Mouse (Mus musculus): ENCODE results near the gene Flad1. TPM values are rescaled to one million over a fixed set of nuclear protein-coding genes. Genes with fewer than 3 reads are reported as not detected.

Flad1 gene
- polyA plus RNA-seq, 1 experiment from 2014 or later = 27.1 TPM

- Histone ChIP-seq H3K9me3 (no peaks in the 10 kb centered on the region), H3K4me3 (no peak overlapping the region), H3K9ac (no peak overlapping the region), H3K36me3 (peaks cover 49% of the 10 kb centered on the region), H3K4me2 (replicated peaks) (no peak overlapping the region), H3K27me3 (no peaks in the 10 kb centered on the region), H3K27ac (no peak overlapping the region), H3K4me1 (peaks cover 8% of the 10 kb centered on the region)
- no peak for ATAC-seq (ENCODE audit: low FRiP score, low read depth)
- WGBS = 60% methylated on average over 16 of the region's 16 CpGs
These were observed 3.2 kb downstream of the Flad1 start for GRCm38 (mm10) chr3:89408448-89408847.

GRCm38 (mm10) chr3:89406887-89407286 is 4.8 kb downstream of the Flad1 start:
- 85% methylated on average over 6 of the region's 6 CpGs for WGBS
- ATAC-seq (ENCODE audit: low FRiP score, low read depth) = no peak
- peaks cover 59% of the 10 kb centered on the region for H3K36me3 ChIP-seq

GRCm38 (mm10) chr3:89402693-89403092 is 9.0 kb downstream of the Flad1 start, which contains the start of gene Lenep:
Lenep (minus strand) TSS chr3:89402793.
- H3K4me3 ChIP-seq = no peak within 1 kb of the TSS

More at GRCm38 (mm10) chr3:89406887-89407286, 4.8 kb downstream of the Flad1 start:
- H3K9ac ChIP-seq = no peak overlapping the region
- no peak overlapping the region for H3K4me2 ChIP-seq (replicated peaks)
- H3K27me3 ChIP-seq = no peaks in the 10 kb centered on the region
- no peak overlapping the region for H3K4me3 ChIP-seq
- H3K27ac ChIP-seq = no peak overlapping the region
- H3K9me3 ChIP-seq = no peaks in the 10 kb centered on the region
- peaks cover 8% of the 10 kb centered on the region for H3K4me1 ChIP-seq

GRCm38 (mm10) chr3:89401329-89401728 is 10.3 kb downstream of the Flad1 start:
- Histone ChIP-seq H3K9ac (no peak overlapping the region), H3K9me3 (no peaks in the 10 kb centered on the region), H3K4me1 (peaks cover 7% of the 10 kb centered on the region), H3K27me3 (no peaks in the 10 kb centered on the region), H3K4me3 (no peak overlapping the region), H3K36me3 (peaks cover 41% of the 10 kb centered on the region), H3K27ac (no peak overlapping the region), H3K4me2 (replicated peaks) (no peak overlapping the region)
- WGBS = 93% methylated on average over 7 of the region's 7 CpGs
- no peak for ATAC-seq (ENCODE audit: low FRiP score, low read depth)

More at GRCm38 (mm10) chr3:89402693-89403092, 9.0 kb downstream of the Flad1 start, which contains the start of gene Lenep:
- Histone ChIP-seq H3K9me3 (no peaks in the 10 kb centered on the region), H3K36me3 (peaks cover 50% of the 10 kb centered on the region), H3K4me1 (no peaks in the 10 kb centered on the region), H3K9ac (0 out of 2 replicates have a peak within 1 kb of the TSS, but pooled peaks have one; percentile 8), H3K27ac (no peak within 1 kb of the TSS), H3K27me3 (no peaks in the 10 kb centered on the region), H3K4me2 (replicated peaks) (no peak within 1 kb of the TSS)
- WGBS = 78% methylated on average over 5 of the region's 5 CpGs
- ATAC-seq (ENCODE audit: low FRiP score, low read depth) = no peak

- H3K9ac ChIP-seq = peak overlapping the region; percentile 68
- H3K27ac ChIP-seq = peak overlapping the region; percentile 80
- H3K9me3 ChIP-seq = no peaks in the 10 kb centered on the region
- WGBS = 0% methylated on average over 4 of the region's 4 CpGs
- no peak for ATAC-seq (ENCODE audit: low FRiP score, low read depth)
- H3K27me3 ChIP-seq = peaks cover 13% of the 10 kb centered on the region
- H3K36me3 ChIP-seq = peaks cover 3% of the 10 kb centered on the region; the same call in 1 of the 2 replicates
- H3K4me1 ChIP-seq = peaks cover 45% of the 10 kb centered on the region
- H3K4me3 ChIP-seq = peak overlapping the region; percentile 59
- H3K4me2 ChIP-seq (replicated peaks) = peak overlapping the region; percentile 98
These were observed 15.0 kb downstream of the Flad1 start for GRCm38 (mm10) chr3:89396654-89397005.

GRCm38 (mm10) chr3:89395806-89396653 is 15.6 kb downstream of the Flad1 start:
- H3K27me3 ChIP-seq = peaks cover 19% of the 10 kb centered on the region
- H3K4me2 ChIP-seq (replicated peaks) = peak overlapping the region; percentile 98
- H3K9ac ChIP-seq = peak overlapping the region; percentile 68
- peak; percentile 31; the same call in 1 of the 2 replicates for ATAC-seq (ENCODE audit: low FRiP score, low read depth)
- H3K36me3 ChIP-seq = no peaks in the 10 kb centered on the region
- H3K4me1 ChIP-seq = peaks cover 51% of the 10 kb centered on the region
- H3K4me3 ChIP-seq = peak overlapping the region; percentile 59
- WGBS = under 1% methylated on average over 39 of the region's 44 CpGs
- H3K27ac ChIP-seq = peak overlapping the region; percentile 80
- no peaks in the 10 kb centered on the region for H3K9me3 ChIP-seq

- Histone ChIP-seq H3K4me2 (replicated peaks) (peak overlapping the region; percentile 98), H3K9me3 (no peaks in the 10 kb centered on the region), H3K36me3 (no peaks in the 10 kb centered on the region), H3K27ac (peak overlapping the region; percentile 80), H3K4me3 (peak overlapping the region; percentile 59), H3K9ac (peak overlapping the region; percentile 68), H3K27me3 (peaks cover 24% of the 10 kb centered on the region), H3K4me1 (peaks cover 56% of the 10 kb centered on the region)
- 1% methylated on average over 10 of the region's 10 CpGs for WGBS
- no peak for ATAC-seq (ENCODE audit: low FRiP score, low read depth)
These were observed 16.3 kb downstream of the Flad1 start for GRCm38 (mm10) chr3:89395419-89395805.

GRCm38 (mm10) chr3:89394894-89395256 is 16.8 kb downstream of the Flad1 start:
- peak; percentile 9; the same call in 1 of the 2 replicates for ATAC-seq (ENCODE audit: low FRiP score, low read depth)
- WGBS = under 1% methylated on average over 12 of the region's 12 CpGs
- Histone ChIP-seq H3K9me3 (no peaks in the 10 kb centered on the region), H3K27ac (peak overlapping the region; percentile 80), H3K4me3 (peak overlapping the region; percentile 59), H3K27me3 (peaks cover 24% of the 10 kb centered on the region), H3K36me3 (no peaks in the 10 kb centered on the region), H3K4me1 (peaks cover 56% of the 10 kb centered on the region), H3K9ac (peak overlapping the region; percentile 68), H3K4me2 (replicated peaks) (peak overlapping the region; percentile 98)

GRCm38 (mm10) chr3:89394006-89394893 is 17.4 kb downstream of the Flad1 start, which contains the start of gene Zbtb7b:
Zbtb7b (minus strand) TSS chr3:89394776.
- Histone ChIP-seq H3K4me3 (peak within 1 kb of the TSS; percentile 59), H3K27me3 (peaks cover 24% of the 10 kb centered on the region), H3K9me3 (no peaks in the 10 kb centered on the region), H3K36me3 (no peaks in the 10 kb centered on the region), H3K4me2 (replicated peaks) (peak within 1 kb of the TSS; percentile 98), H3K4me1 (peaks cover 56% of the 10 kb centered on the region), H3K9ac (peak within 1 kb of the TSS; percentile 68), H3K27ac (peak within 1 kb of the TSS; percentile 80)
- WGBS = under 1% methylated on average over 42 of the region's 42 CpGs
- ATAC-seq (ENCODE audit: low FRiP score, low read depth) = peak; percentile 21

GRCm38 (mm10) chr3:89393605-89394004 is 18.1 kb downstream of the Flad1 start:
- Histone ChIP-seq H3K9me3 (no peaks in the 10 kb centered on the region), H3K4me3 (peak overlapping the region; percentile 59), H3K27ac (peak overlapping the region; percentile 75), H3K36me3 (no peaks in the 10 kb centered on the region), H3K4me1 (peaks cover 56% of the 10 kb centered on the region), H3K27me3 (peaks cover 24% of the 10 kb centered on the region), H3K4me2 (replicated peaks) (peak overlapping the region; percentile 98), H3K9ac (peak overlapping the region; percentile 68)
- under 1% methylated on average over 15 of the region's 15 CpGs for WGBS
- peak; percentile 91 for ATAC-seq (ENCODE audit: low FRiP score, low read depth)

- H3K4me3 ChIP-seq = peak overlapping the region; percentile 59
- H3K27me3 ChIP-seq = peaks cover 24% of the 10 kb centered on the region
- H3K4me2 ChIP-seq (replicated peaks) = peak overlapping the region; percentile 98
- no peak overlapping the region for H3K27ac ChIP-seq
- 0% methylated on average over 18 of the region's 24 CpGs for WGBS
- no peaks in the 10 kb centered on the region for H3K36me3 ChIP-seq
- ATAC-seq (ENCODE audit: low FRiP score, low read depth) = no peak
- peaks cover 58% of the 10 kb centered on the region for H3K4me1 ChIP-seq
- H3K9me3 ChIP-seq = no peaks in the 10 kb centered on the region
- H3K9ac ChIP-seq = peak overlapping the region; percentile 65
These were observed 18.8 kb downstream of the Flad1 start for GRCm38 (mm10) chr3:89392871-89393311.

Measured in limb, embryonic 13.5 days (tissue).